Mouse (Mus musculus): ENCODE results near the gene Orai3. TPM values are rescaled to one million over a fixed set of nuclear protein-coding genes. Genes with fewer than 3 reads are reported as not detected.

Orai3 gene
- total and polyA plus RNA-seq, 3 experiments = 37.5 to 47.2 TPM; not detected in 1

GRCm38 (mm10) chr7:127811240-127811639, 41.6 kb downstream of the Orai3 start:
- Histone ChIP-seq H3K79me2 (ENCODE audit: control insufficient read depth, insufficient read depth, low read length, poor library complexity) (peaks cover 1% of the 10 kb centered on the region; the same call in 1 of the 2 replicates), H3K9ac (ENCODE audit: control insufficient read depth, low read depth, low read length, poor library complexity, severe bottlenecking) (no peak overlapping the region), H3K4me1 (ENCODE audit: control insufficient read depth in 1 of 2, insufficient read depth in 2 of 2, low read length in 2 of 2) (peaks cover 8 to 25% of the 10 kb centered on the region in 2 experiments), H3K4me3 (ENCODE audit: control insufficient read depth in 1 of 2, insufficient read depth in 1 of 2, low read depth in 2 of 2, low read length in 2 of 2) (no peak overlapping the region), H3K27ac (ENCODE audit: control insufficient read depth, low read depth, low read length) (no peak overlapping the region), H3K27me3 (ENCODE audit: control insufficient read depth in 1 of 2, insufficient read depth in 2 of 2, low read length in 2 of 2) (no peaks in the 10 kb centered on the region), H3K9me3 (replicated peaks; ENCODE audit: insufficient read depth, low read length) (no peaks in the 10 kb centered on the region), H3K36me3 (ENCODE audit: control insufficient read depth in 1 of 2, insufficient read depth in 2 of 2, low read length in 2 of 2) (peaks cover 0 to 13% of the 10 kb centered on the region in 2 experiments; a peak in 2 of 4 replicates)
- DNase-seq (ENCODE audit: low read depth, low spot score) = no peak
- no peak for TF ChIP-seq TCF12 (IDR thresholded peaks at IDR 0.05; ENCODE audit: low read depth, low read length)
- TF ChIP-seq POLR2AphosphoS2 (IDR thresholded peaks at IDR 0.05; ENCODE audit: low read length) = no peak
- TF ChIP-seq SIN3A (IDR thresholded peaks at IDR 0.05; ENCODE audit: low read length) = no peak
- no peak for TF ChIP-seq UBTF (IDR thresholded peaks at IDR 0.05; ENCODE audit: borderline replicate concordance, insufficient read depth, low read depth, low read length)
- TF ChIP-seq RCOR1 (IDR thresholded peaks at IDR 0.05; ENCODE audit: low read depth, low read length) = no peak
- TF ChIP-seq GATA1 (IDR thresholded peaks at IDR 0.05; ENCODE audit: low read depth, low read length) = no peak
- TF ChIP-seq ELF1 (IDR thresholded peaks at IDR 0.05; ENCODE audit: low read depth, low read length) = no peak
- TF ChIP-seq MYB (IDR thresholded peaks at IDR 0.05; ENCODE audit: low read depth, low read length) = no peak
- TF ChIP-seq TAL1 (IDR thresholded peaks at IDR 0.05; ENCODE audit: low read length) = no peak
- TF ChIP-seq ZC3H11A (IDR thresholded peaks at IDR 0.05; ENCODE audit: low read depth, low read length) = no peak
- no peak for TF ChIP-seq GABPA (IDR thresholded peaks at IDR 0.05; ENCODE audit: low read depth, low read length)
- TF ChIP-seq ZNF384 (IDR thresholded peaks at IDR 0.05; ENCODE audit: low read depth, low read length) = no peak
- no peak for TF ChIP-seq NRF1 (IDR thresholded peaks at IDR 0.05; ENCODE audit: insufficient read depth, low read depth, low read length, poor library complexity, severe bottlenecking)
- no peak for TF ChIP-seq MAZ (IDR thresholded peaks at IDR 0.05; ENCODE audit: low read depth, low read length)
- no peak for TF ChIP-seq TBP (IDR thresholded peaks at IDR 0.05; ENCODE audit: low read depth, low read length)
- no peak for TF ChIP-seq MAFK (IDR thresholded peaks at IDR 0.05; ENCODE audit: borderline replicate concordance, low read depth, low read length)
- TF ChIP-seq ETS1 (IDR thresholded peaks at IDR 0.05; ENCODE audit: low read depth, low read length) = no peak
- no peak for TF ChIP-seq JUND (IDR thresholded peaks at IDR 0.05; ENCODE audit: low read depth, low read length)
- TF ChIP-seq MYC (IDR thresholded peaks at IDR 0.05; ENCODE audit: low read depth, low read length) = no peak
- TF ChIP-seq POLR2A (IDR thresholded peaks at IDR 0.05; ENCODE audit: control insufficient read depth in 1 of 2, insufficient read depth in 1 of 2, low read depth in 1 of 2, low read length in 2 of 2, poor library complexity in 1 of 2) = no peak

- H3K4me1 ChIP-seq (ENCODE audit: control insufficient read depth in 1 of 2, insufficient read depth in 2 of 2, low read length in 2 of 2) = peaks cover 1 to 15% of the 10 kb centered on the region in 2 experiments; a peak in 3 of 4 replicates
Observed at GRCm38 (mm10) chr7:127812292-127812691, 42.7 kb downstream of the Orai3 start.

More at GRCm38 (mm10) chr7:127812292-127812691, 42.7 kb downstream of the Orai3 start:
- Histone ChIP-seq H3K9ac (ENCODE audit: control insufficient read depth, low read depth, low read length, poor library complexity, severe bottlenecking) (no peak overlapping the region), H3K79me2 (ENCODE audit: control insufficient read depth, insufficient read depth, low read length, poor library complexity) (no peaks in the 10 kb centered on the region; the same call in 1 of the 2 replicates), H3K9me3 (replicated peaks; ENCODE audit: insufficient read depth, low read length) (no peaks in the 10 kb centered on the region), H3K36me3 (ENCODE audit: control insufficient read depth in 1 of 2, insufficient read depth in 2 of 2, low read length in 2 of 2) (peaks cover 0 to 10% of the 10 kb centered on the region in 2 experiments; a peak in 2 of 4 replicates), H3K27ac (ENCODE audit: control insufficient read depth, low read depth, low read length) (no peak overlapping the region), H3K27me3 (ENCODE audit: control insufficient read depth in 1 of 2, insufficient read depth in 2 of 2, low read length in 2 of 2) (no peaks in the 10 kb centered on the region), H3K4me3 (ENCODE audit: control insufficient read depth in 1 of 2, insufficient read depth in 1 of 2, low read depth in 2 of 2, low read length in 2 of 2) (no peak overlapping the region)
- TF ChIP-seq TBP (IDR thresholded peaks at IDR 0.05; ENCODE audit: low read depth, low read length) (no peak), KAT2A (conservative IDR thresholded peaks at IDR 0.05; ENCODE audit: low read depth, low read length) (no peak)
- DNase-seq (ENCODE audit: low read depth, low spot score) = no peak
